In the genomic region with DNA sequence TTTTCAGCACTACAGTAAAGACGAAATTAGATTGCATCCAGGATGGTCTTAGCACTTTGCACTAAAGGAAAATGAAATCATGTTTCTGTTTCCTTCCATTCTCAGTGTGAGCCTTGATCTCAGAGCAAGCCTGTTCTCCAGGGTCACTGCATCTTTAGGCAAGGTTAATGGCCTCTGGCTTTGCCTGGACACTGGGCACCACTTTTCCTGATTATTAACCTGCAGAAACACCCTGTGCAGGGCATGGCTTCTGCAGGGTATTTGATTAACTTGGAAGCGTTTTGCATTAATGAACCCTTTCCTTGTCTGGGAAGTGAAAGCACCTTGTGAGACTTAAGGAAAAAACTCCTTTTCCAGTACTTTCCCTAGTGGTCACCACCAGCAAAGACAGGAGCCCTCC, we compare ENCODE assay signal across 13 mouse cellular contexts.
"Had no signal": no experiment of that assay in that cellular context is flagged by ENCODE, and none has a peak within 500 bp of the region (broad histone marks: within the 10 kb centered on the region; RNA-seq: fewer than 3 reads in every experiment).

No protein-coding gene starts in this region.

- DNase-seq: lung, embryonic 14.5 days; lung, postnatal 10 days; right cerebral cortex, postnatal 4 days; spleen, adult 18-20 months; thymus, adult 18-20 months; thymus, postnatal 14 days had no signal

- H3K36me3 ChIP-seq: limb, embryonic 15.5 days; midbrain, embryonic 12.5 days; neural tube, embryonic 15.5 days had no signal

- H3K27me3 ChIP-seq: limb, embryonic 15.5 days; liver, embryonic 12.5 days; megakaryocyte, embryonic 14.5 days; midbrain, embryonic 12.5 days; neural tube, embryonic 15.5 days had no signal

- H3K4me1 ChIP-seq: limb, embryonic 15.5 days; midbrain, embryonic 12.5 days; neural tube, embryonic 15.5 days had no signal

- H3K27ac ChIP-seq: hindbrain, postnatal 0 days; limb, embryonic 15.5 days; liver, embryonic 12.5 days; macrophage; midbrain, embryonic 12.5 days; neural tube, embryonic 15.5 days had no signal

- H3K9ac ChIP-seq: limb, embryonic 15.5 days; liver, embryonic 12.5 days; lung, embryonic 14.5 days; midbrain, embryonic 12.5 days; neural tube, embryonic 15.5 days had no signal

- H3K4me2 ChIP-seq: limb, embryonic 15.5 days; liver, embryonic 12.5 days; lung, embryonic 14.5 days; midbrain, embryonic 12.5 days; neural tube, embryonic 15.5 days had no signal

- ATAC-seq: hindbrain, postnatal 0 days; liver, embryonic 12.5 days had no signal

- H3K9me3 ChIP-seq: limb, embryonic 15.5 days; liver, embryonic 12.5 days; megakaryocyte, embryonic 14.5 days; midbrain, embryonic 12.5 days; neural tube, embryonic 15.5 days had no signal

- H3K4me3 ChIP-seq: limb, embryonic 15.5 days; liver, embryonic 12.5 days; megakaryocyte, embryonic 14.5 days; midbrain, embryonic 12.5 days; neural tube, embryonic 15.5 days had no signal
